Mouse (Mus musculus) gastrocnemius, postnatal 14 days (tissue): ENCODE measurements around the gene Braf. TPM values are rescaled to one million over a fixed set of nuclear protein-coding genes. Genes with fewer than 3 reads are reported as not detected.
"Not testable (repeated sequence)": the region's sequence is repeated elsewhere in the genome, so short reads cannot be mapped to it uniquely, and the experiment has no call there.

Experiments used
- DNase-seq: peaks from one replicate; pipeline ENCODE4 v3.0.0; 2021; ENCODE audit warnings: mixed read lengths
- intact Hi-C: fragments of 180-260 bp; cut with DNase I; formaldehyde crosslinking; loops from one replicate; pipeline ENCODE4 v1.15.1; 2025; ENCODE audit warnings: low total_unique reads
- long read RNA-seq, 2 experiments: library from polyadenylated mRNA; stranded (forward); transcript quantifications; one replicate each; pipeline ENCODE4 v2.0.0; 2021
- total RNA-seq, 2 experiments: library from RNA; stranded (reverse); gene quantifications; 2 replicates each; pipeline ENCODE4 v1.2.3; 2021

The Braf gene
- 1 to 10 TPM; 8.3 to 9.3 TPM for total RNA-seq
- long read RNA-seq, experiment 1, partial matches to known transcripts = 1 of 3 reads
- long read RNA-seq, experiment 1, other reads (novel, unspliced or antisense) = 2 of 3 reads
- long read RNA-seq, experiment 2, partial matches to known transcripts = 0 of 2 reads
- long read RNA-seq, experiment 2, other reads (novel, unspliced or antisense) = 2 of 2 reads

DNA sequence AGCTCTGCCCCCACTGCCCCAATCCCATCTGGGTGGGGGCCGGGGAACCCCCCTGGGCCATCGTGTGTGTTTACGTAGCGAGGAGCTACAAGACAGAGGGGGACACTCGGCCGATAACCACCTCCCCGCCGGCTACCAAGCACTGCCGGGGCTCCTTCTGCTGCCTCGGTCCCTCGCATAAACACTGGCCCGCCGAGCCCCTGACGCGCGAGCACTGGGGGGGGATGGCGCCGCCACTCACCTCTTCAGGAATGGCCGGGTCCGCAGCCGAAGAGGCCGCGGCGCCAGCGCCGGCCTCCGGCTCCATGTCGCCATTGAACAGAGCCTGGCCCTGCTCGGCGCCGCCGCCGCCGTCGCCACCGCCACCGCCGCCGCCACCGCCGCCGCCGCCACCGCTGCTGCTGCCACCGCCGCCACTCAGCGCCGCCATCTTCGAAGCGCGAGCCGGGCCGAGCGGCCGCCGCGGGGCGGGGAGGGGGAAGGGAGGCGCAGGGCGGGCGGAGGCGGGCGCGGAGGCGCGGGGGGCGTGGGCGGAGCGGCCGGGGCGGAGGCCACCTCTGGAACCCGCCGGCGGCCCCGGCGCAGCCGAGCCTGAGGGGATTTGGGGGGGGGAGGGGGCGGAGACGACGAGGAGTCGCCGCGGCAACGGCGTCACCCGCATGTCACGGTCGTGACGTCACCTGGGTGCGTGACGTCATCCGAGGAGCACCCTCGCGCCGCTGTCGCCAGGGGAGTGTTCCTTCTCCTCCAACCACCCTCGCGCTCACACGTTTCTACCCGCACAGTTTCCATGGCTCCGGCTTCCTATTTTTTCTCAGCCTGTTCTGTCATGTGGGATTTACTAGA lies at the start of gene Braf:
Braf (minus strand) TSS at position 598 of the 846 bp plus-strand sequence.
- intact Hi-C loops = no loop called here
- peak; percentile 83 for DNase-seq

DNA sequence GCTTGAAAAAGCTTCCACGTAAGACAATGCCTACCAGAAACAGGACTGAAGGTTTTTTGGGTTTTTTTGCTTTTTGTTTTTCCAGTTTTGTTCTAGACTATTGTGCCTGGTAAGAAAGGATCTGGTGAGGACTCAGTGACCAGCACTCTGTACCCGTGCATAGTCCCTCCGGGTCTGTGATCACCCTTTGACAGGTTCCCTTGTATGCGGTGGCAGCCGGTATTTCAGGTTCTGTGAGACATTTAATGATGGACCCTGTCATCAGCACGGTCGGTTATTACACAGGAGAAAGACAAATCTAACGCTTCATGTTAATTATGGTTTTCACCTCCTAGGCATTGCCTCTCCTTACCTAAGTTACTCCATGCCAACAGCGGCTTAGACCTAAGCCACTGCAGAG lies 49.8 kb upstream of the Braf start:
- DNase-seq = no peak
- intact Hi-C loops = no loop called here

DNA sequence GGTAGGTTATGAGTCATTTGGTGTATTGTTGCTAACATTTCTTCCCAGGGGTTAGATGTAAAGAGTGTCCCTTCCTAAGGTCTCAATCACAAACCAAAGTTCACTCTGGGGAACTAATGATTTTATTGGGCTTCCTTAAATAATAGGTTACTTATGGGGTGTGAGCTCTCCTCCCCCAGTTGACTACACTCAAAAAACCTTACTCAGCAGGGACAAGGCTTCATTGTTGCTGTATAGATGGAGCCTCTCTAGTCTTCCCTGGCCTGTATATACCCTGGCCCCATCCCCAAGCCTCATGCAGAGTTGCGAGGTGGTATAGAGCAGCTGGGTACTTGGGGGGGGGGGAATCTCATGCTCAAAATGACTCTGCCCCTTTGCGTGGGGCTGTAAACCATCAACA lies 32.0 kb upstream of the Braf start:
- DNase-seq = no peak
- intact Hi-C loops = no loop called here

DNA sequence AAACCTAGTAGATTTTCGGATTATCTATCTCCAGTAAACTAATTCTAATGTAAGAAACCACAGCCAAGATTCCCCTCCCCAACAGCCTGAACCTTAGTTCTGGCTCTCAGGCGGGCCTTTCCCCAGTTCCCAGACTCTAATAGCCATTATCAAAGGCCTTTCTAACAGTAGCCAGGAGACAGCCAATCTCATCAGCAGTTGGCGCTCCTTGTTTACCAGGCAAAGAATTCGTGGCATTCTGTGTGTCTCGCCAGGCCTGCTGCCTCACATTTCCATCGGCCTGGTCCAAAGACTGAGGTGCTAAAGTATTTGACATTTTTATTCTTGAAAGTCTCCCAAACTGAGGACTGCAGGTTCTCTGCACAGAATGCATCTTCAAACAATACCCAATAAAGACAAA lies 24.6 kb upstream of the Braf start:
- peak; percentile 6 for DNase-seq
- intact Hi-C loops = no loop called here

DNA sequence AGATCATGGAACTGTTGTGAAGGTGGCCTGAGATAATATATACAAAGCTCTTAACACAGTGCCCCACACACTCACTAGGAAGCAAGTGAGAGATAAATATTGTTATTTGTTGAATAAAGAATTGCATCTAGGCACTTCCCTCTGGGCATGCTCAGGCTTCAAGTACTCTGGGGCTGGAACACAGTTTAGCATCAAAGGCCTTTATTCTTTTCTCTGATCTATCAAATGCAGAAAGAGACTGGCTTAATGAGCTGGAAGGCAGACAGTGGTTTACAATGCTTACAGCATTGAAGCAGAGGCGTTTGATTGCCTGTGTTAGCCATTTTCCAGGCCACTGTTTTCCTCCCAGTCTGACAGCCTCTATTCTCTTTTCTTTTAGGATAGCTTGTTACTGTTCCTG lies 21.8 kb upstream of the Braf start:
- intact Hi-C loops = no loop called here
- no peak for DNase-seq

DNA sequence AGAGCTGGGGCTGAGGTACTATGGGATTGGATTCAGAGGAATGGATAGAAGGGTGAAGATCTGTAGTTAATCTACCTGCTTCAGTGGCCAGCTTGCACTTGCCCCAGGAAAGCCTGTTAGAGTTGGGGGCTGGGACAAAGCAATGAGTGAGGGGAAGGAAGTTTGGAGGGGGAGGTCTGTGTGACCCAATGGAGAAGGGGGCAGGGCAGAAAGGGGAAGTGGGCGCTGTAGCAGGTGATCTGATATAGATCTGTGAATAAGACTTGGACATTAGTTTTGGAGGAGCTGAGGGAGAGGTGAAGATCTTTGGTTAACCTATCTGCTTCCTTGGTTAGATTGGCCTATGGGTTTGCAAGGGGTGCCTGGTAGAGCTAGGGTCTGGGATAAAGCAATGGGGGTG lies 20.2 kb upstream of the Braf start:
- no peak for DNase-seq
- intact Hi-C loops = no loop called here

DNA sequence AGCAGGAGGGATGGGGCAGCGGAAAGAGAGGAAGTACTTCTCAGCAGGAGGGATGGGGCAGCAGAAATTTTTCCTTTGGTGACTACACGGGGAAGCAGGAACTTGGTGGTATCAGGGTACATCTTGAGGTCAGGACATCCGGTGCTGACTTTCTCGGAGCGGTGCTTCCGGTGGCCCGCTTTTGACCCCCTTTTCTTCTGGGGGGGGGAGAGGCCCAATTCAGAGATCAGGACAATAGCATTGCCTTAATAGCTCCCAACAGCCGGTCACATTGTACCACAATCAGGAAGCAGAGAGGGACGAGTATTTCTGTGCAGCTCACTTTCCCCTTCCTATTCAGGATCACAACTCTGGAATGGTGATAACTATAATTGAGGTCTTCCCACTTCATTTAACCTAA lies 14.4 kb upstream of the Braf start:
- intact Hi-C loops, DNase-seq: not testable (repeated sequence)

DNA sequence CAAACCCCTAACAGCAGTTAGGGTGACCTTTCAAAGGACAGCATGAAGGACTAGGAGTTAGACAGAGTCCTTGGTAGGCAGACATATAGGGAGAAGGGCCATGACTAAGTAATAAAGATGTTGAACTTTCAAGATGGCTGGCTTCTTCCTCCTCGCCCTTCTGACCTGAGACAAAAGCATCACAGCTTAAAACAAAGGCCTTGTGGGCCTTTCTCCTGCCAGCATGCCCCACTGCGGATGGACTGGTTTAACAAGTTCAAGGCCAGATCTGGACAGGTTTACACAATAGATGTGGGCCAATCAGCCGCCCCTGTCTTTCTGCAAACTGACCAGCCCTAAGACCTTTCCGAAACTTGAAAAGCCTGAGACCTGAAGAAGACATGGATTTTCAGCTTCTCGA lies 2.8 kb upstream of the Braf start:
- no peak for DNase-seq
- intact Hi-C loops = no loop called here

DNA sequence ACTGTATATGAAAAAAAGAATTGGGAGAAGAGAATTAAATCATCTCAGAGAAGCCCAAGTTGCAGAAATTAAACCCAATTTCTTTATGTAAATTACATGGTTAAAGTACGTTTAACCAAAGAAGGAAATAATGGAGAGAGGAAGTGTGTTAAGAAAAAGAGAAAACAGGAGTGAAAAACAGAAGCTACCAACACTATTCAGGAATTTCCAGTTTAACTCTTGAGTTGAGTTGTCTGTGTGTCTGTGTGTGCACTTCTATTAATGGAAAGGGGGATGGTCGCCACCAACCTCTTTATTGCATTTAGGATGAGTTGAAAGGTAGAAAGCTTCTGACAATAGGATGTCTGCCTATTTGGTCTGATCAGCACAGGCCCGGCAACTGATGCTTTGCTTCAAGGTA lies 886 bp upstream of the Braf start:
- intact Hi-C loops = no loop called here
- DNase-seq = no peak

DNA sequence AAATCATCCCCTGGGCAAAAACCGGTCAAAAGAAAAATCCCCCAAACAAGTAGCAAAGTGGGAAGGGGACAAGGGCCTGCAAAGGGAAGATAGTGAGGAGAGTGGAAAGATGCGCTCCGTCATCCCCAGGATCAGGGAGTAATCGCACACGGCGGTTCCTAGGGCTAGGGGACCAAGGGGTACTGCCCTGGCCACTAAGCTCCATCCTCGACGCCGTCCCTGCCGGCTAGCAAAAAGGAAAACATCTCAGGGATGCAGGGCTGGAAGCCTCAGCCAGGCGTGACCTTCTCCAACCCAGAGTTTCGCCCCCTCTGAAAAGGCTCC lies 759 bp downstream of the Braf start:
- no peak for DNase-seq
- intact Hi-C loops = no loop called here

DNA sequence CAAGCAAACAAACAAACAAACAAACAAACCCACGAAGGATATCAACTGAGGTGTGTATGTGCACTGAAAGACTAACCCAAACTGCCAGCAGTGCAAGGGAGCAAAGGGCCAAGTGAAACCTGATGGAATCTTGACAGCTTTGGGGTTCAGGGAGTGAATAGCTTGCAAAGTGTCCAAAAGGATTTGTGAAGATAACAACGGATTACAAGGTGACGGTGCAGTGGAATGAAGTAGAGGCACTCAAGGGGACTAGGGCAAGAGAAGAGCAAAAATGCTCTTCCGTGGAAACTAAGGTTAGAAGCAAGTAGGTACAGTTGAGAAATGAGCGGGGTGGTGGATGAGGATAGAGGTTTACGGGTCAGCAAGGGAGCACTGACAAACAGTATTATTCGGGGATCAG lies 1.2 kb downstream of the Braf start:
- intact Hi-C loops = no loop called here
- no peak for DNase-seq

DNA sequence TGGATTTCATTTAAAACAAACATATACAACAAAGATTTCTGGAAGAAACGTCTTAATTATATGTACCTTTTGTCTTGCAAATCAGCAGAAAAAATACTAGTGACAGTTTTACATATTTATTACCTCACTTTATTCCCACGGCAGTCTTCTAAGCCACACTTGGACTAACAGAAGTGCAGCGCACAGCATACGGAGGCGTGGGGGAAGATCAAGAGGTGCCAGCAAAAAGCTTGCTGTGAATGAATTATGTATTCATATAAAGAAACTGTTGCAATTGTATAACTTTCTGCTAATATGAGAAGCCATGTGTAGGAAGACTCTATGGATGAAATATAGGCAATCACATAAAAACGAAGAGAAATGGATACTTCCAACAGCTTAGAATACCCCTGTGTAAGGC lies 6.7 kb downstream of the Braf start:
- intact Hi-C loops = no loop called here
- no peak for DNase-seq

DNA sequence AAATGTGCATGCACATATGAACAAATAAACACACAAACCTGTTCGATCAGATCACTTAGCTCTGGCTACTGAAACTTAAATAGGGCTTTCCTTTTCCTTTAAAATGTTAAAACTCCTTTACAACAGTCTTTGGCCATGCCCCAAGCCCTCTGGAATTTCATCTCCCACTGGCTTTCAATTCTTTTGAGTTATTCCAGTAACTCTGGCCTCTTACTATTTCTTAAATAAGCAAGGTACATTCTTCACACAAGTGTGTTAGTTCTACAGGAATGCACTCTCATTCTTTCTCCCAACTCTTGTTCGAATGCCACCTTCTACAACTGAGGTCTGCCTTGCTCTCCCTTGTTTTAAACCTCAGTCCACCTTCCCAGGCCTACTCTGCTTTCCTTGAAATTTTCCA lies 8.2 kb downstream of the Braf start:
- intact Hi-C loops = no loop called here

DNA sequence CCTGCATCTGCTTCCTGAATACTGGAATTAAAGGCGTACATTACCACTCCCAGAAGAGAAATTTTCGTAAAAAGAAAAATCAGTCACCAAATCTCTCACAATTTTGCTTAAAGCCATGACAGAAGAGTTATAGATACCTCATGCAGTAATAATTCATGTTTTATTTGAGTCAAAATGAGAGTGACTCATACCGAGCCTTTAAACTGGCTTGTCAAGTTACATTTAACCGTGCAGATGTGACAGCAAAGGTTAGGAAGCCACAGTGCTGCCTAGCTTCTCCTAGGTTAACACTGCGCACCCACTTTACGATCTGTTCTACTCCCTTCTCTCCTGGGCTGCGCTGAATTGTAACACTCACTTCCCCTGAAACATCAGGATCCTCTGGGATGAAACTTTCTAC lies 10.9 kb downstream of the Braf start:
- intact Hi-C loops = no loop called here
- no peak for DNase-seq

More for the DNA sequence above, 8.2 kb downstream of the Braf start:
- DNase-seq = no peak

DNA sequence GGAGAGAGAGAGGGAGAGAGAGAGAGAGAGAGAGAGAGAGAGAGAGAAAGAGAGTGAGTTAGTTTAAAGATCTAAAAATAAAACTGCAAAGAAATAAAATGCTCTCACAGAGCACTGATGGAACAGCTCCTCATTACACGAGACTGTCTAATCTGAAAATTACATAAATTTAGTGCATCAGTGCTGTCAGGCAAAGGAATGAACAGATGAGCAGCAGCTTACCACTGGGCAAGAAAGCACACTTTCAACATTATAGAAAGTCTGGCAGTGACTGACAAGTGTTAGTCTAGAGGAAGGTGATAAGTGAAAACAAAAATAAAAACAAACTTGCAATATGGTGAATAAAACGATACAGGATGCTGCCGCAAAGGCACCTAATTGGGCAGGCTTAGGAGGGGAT lies 11.9 kb downstream of the Braf start:
- intact Hi-C loops = no loop called here
- DNase-seq = no peak

DNA sequence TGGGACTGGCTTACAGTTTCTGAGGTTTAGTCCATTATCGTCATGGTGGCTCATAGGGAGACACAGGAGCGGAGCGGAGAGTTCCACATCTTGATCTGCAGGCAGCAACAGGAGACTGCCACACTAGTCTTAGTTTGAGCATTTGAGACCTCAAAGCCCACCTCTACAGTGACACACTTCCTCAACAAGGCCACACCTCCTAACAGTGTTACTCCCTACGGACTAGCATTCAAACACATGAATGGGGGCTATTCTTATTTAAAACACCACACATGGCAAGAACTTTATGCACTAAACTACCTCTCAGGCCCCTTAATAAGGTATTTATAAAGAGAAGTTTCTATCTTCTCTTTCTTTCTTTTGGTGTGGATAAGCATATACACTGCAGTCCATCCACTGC lies 19.6 kb downstream of the Braf start:
- no peak for DNase-seq
- intact Hi-C loops = no loop called here

DNA sequence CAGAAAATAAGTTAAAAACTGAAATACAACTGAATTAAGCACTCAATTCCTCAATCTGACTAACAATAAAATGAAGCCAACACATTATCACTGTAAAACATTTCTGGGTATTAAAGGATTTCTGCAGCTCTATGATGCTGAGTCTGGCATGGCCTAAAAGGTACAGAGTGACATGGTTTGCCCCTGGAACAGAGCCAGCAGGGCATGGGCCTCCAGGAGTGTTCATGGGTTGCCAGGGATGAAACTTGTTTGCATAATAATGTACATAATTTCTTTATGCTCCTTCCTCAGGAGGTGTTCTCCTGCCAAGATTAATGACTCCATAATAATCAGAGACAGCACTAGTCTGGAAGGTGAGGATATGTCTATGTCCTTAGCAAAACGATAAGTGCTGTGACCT lies 32.1 kb downstream of the Braf start:
- no peak for DNase-seq
- intact Hi-C loops = no loop called here

DNA sequence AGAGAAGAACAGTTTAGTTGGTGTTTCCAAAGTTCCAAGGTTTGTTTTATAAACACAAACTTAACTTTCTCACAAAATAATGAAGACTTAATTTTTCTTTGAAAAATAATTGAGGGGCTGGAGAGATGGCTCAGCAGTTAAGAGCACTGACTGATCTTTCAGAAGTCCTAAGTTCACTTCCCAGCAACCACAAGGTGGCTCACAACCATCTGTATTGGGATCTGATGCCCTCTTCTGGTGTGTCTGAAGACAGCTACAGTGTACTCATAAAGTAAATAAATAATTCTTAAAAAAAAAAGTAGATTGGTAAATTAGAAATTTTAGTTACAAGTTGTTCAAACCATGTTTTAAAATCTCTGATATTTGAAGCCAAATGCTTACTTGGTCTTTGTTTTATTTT lies 38.4 kb downstream of the Braf start:
- intact Hi-C loops, DNase-seq: not testable (repeated sequence)

DNA sequence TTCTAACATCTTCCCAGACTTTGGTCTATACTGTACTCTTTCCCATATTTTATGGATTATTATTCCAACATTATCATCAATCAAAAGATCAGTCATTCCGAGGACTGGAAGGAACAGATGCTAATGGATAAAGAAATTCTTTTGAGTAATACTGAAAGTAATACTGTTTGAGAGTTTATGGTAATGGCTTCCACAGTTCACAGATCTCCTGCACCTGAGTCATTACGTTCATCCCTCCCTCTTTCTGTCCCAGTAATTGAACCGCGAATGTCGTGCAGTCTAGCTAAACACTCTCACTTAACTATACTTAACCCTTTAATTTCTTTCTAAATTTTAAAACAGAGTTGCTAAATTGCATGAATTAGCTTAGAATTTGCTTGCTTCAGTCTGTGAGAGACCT lies 43.5 kb downstream of the Braf start:
- intact Hi-C loops = no loop called here
- no peak for DNase-seq

DNA sequence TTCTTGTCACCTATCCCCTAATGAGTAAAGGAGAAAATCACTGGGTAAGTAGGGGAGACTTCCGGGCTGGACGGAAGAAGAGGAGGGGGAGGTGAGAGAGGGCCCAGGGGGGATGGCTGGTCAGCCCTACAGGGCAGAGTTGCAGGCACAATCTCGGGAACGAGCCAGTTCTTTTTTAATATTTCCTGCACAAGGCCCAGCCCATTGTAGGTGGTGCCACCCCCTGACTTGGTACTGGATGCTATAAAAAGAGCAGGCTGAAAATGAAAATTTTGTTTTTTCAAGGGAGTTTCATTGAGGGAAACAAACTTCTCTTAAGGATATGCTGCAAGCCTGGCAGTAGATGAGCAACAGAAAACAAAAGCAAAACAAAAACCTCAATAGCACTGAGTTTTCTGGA lies 44.7 kb downstream of the Braf start:
- intact Hi-C loops = no loop called here
- no peak for DNase-seq

DNA sequence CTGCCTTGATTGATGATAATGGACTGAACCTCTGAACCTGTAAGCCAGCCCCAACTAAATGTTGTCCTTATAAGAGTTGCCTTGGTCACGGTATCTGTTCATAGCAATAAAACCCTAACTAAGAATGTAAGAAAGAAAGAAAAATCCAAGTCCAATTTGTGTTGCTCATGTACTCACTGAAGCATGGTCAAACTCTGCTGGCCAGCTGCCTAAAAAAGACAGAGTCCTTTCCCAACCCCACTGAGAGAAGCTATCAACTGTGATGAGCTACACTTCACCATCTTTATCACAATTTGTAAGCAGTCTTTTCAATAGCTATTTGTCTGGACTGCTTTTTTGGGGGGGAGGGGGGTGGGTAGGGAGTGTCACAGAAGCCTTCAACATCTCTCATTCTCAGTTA lies 47.0 kb downstream of the Braf start:
- intact Hi-C loops = loop anchor here (10.0 kb wide), 1 partner anchor 87 kb away; no protein-coding TSS in a partner anchor
- DNase-seq = no peak
